Mouse (Mus musculus): ENCODE results near the gene Comtd1.
A peak's percentile ranks its signal among the peaks of the same experiment; 100 is the strongest.

Gene Comtd1

GRCm38 (mm10) chr14:21848166-21849154, at the start of gene Comtd1:
TSS of gene Comtd1 (minus strand) at chr14:21848977.
- peak; percentile 96 for DNase-seq (ENCODE audit: low spot score in 2 of 2)

GRCm38 (mm10) chr14:21892341-21892659, 43.5 kb upstream of the Comtd1 start:
- no peak for DNase-seq (ENCODE audit: low spot score in 2 of 2)

- no peak for DNase-seq (ENCODE audit: low spot score in 2 of 2)
These were observed 43.0 kb upstream of the Comtd1 start for GRCm38 (mm10) chr14:21891581-21892340.

GRCm38 (mm10) chr14:21890430-21890829, 41.7 kb upstream of the Comtd1 start:
- DNase-seq (ENCODE audit: low spot score in 2 of 2) = no peak

GRCm38 (mm10) chr14:21866816-21867215, 18.0 kb upstream of the Comtd1 start:
- DNase-seq (ENCODE audit: low spot score in 2 of 2) = no peak

GRCm38 (mm10) chr14:21866291-21866690, 17.5 kb upstream of the Comtd1 start:
- no peak for DNase-seq (ENCODE audit: low spot score in 2 of 2)

GRCm38 (mm10) chr14:21856886-21857285, 8.1 kb upstream of the Comtd1 start:
- DNase-seq (ENCODE audit: low spot score in 2 of 2) = no peak

GRCm38 (mm10) chr14:21855961-21856360, 7.2 kb upstream of the Comtd1 start:
- DNase-seq (ENCODE audit: low spot score in 2 of 2) = no peak

GRCm38 (mm10) chr14:21854271-21854670, 5.5 kb upstream of the Comtd1 start:
- DNase-seq (ENCODE audit: low spot score in 2 of 2) = no peak

GRCm38 (mm10) chr14:21853456-21854109, 4.8 kb upstream of the Comtd1 start:
- DNase-seq (ENCODE audit: low spot score in 2 of 2) = peak; percentile 84

GRCm38 (mm10) chr14:21851996-21852791, 3.4 kb upstream of the Comtd1 start:
- peak in 1 of 2 experiments; percentile 54 for DNase-seq (ENCODE audit: low spot score in 2 of 2)

- DNase-seq (ENCODE audit: low spot score in 2 of 2) = no peak
These were observed 1.8 kb upstream of the Comtd1 start for GRCm38 (mm10) chr14:21850419-21851127.

- no peak for DNase-seq (ENCODE audit: low spot score in 2 of 2)
These were observed 994 bp upstream of the Comtd1 start for GRCm38 (mm10) chr14:21849524-21850418.

- DNase-seq (ENCODE audit: low spot score in 2 of 2) = peak; percentile 64 to 71
These were observed 1.2 kb downstream of the Comtd1 start for GRCm38 (mm10) chr14:21847381-21848165.

GRCm38 (mm10) chr14:21846827-21847380, 1.9 kb downstream of the Comtd1 start:
- DNase-seq (ENCODE audit: low spot score in 2 of 2) = no peak

- DNase-seq (ENCODE audit: low spot score in 2 of 2) = no peak
These were observed 5.5 kb downstream of the Comtd1 start for GRCm38 (mm10) chr14:21843263-21843662.

- peak in 1 of 2 experiments; percentile 62 for DNase-seq (ENCODE audit: low spot score in 2 of 2)
These were observed 6.8 kb downstream of the Comtd1 start for GRCm38 (mm10) chr14:21841819-21842592.
